Mouse (Mus musculus) G1E (cell line): ENCODE data around the gene Atf7.

Experiments used
- CTCF ChIP-seq: IDR thresholded peaks from 2 replicates; pipeline ENCODE4 v1.5.1; 2012; ENCODE audit warnings: low read depth, low read length, inconsistent platforms, mixed read lengths
- POLR2AphosphoS5 ChIP-seq: IDR thresholded peaks from 2 replicates; pipeline ENCODE4 v1.6.1; 2012; ENCODE audit warnings: low read depth, low read length, inconsistent platforms; ENCODE audit not compliant: insufficient replicate concordance
- TAL1 ChIP-seq: conservative IDR thresholded peaks from 2 replicates; pipeline ENCODE4 v1.6.1; 2012; ENCODE audit warnings: low read depth, low read length, inconsistent platforms, mixed read lengths

GRCm38 (mm10) chr15:102672215-102673071 lies 47.2 kb upstream of the Atf7 start, which contains the start of gene Atp5g2:
- no peak for TF ChIP-seq CTCF
- no peak for TF ChIP-seq POLR2AphosphoS5
- no peak for TF ChIP-seq TAL1
